Mouse (Mus musculus) T-helper 2 cell (primary cell): Measurements from ENCODE around the gene Nlrc5.

Experiments
- in situ Hi-C: fragments of 300-600 bp; cut with MboI, MseI; formaldehyde crosslinking; loops from one replicate; pipeline ENCODE4 v1.15.1; 2025; ENCODE audit warnings: high pct_unique_total_duplicates

The Nlrc5 gene

GRCm38 (mm10) chr8:94433981-94434466, at the start of gene Nlrc5:
TSS of gene Nlrc5 (plus strand) at chr8:94434356.
- in situ Hi-C loops: no loop called here

GRCm38 (mm10) chr8:94385506-94386213, 48.5 kb upstream of the Nlrc5 start:
- in situ Hi-C loops: no loop called here

GRCm38 (mm10) chr8:94386214-94387026, 47.7 kb upstream of the Nlrc5 start, which contains the start of gene Herpud1:
TSS of gene Herpud1 (plus strand) at chr8:94386438.
- in situ Hi-C loops: no loop called here

- in situ Hi-C loops: no loop called here
Observed at GRCm38 (mm10) chr8:94387027-94387684, 47.0 kb upstream of the Nlrc5 start.

- in situ Hi-C loops: no loop called here
Observed at GRCm38 (mm10) chr8:94387785-94388184, 46.4 kb upstream of the Nlrc5 start.

- in situ Hi-C loops: no loop called here
Observed at GRCm38 (mm10) chr8:94389531-94389930, 44.6 kb upstream of the Nlrc5 start.

- in situ Hi-C loops: no loop called here
Observed at GRCm38 (mm10) chr8:94390429-94390828, 43.7 kb upstream of the Nlrc5 start.

GRCm38 (mm10) chr8:94390910-94391309, 43.2 kb upstream of the Nlrc5 start:
- in situ Hi-C loops: no loop called here

- in situ Hi-C loops: no loop called here
Observed at GRCm38 (mm10) chr8:94392147-94392546, 42.0 kb upstream of the Nlrc5 start.

GRCm38 (mm10) chr8:94392648-94393047, 41.5 kb upstream of the Nlrc5 start:
- in situ Hi-C loops: no loop called here

GRCm38 (mm10) chr8:94395851-94396540, 38.2 kb upstream of the Nlrc5 start:
- in situ Hi-C loops: no loop called here

GRCm38 (mm10) chr8:94396964-94397657, 37.0 kb upstream of the Nlrc5 start:
- in situ Hi-C loops: no loop called here

GRCm38 (mm10) chr8:94398587-94398986, 35.6 kb upstream of the Nlrc5 start:
- in situ Hi-C loops: no loop called here

- in situ Hi-C loops: no loop called here
Observed at GRCm38 (mm10) chr8:94399361-94399953, 34.7 kb upstream of the Nlrc5 start.

- in situ Hi-C loops: loop anchor here (5.0 kb wide), 1 partner anchor 63 kb away; no protein-coding TSS in a partner anchor
Observed at GRCm38 (mm10) chr8:94399957-94400356, 34.2 kb upstream of the Nlrc5 start.

- in situ Hi-C loops: no loop called here
Observed at GRCm38 (mm10) chr8:94408443-94409080, 25.6 kb upstream of the Nlrc5 start.

- in situ Hi-C loops: no loop called here
Observed at GRCm38 (mm10) chr8:94409523-94409922, 24.6 kb upstream of the Nlrc5 start.

GRCm38 (mm10) chr8:94412518-94412917, 21.6 kb upstream of the Nlrc5 start:
- in situ Hi-C loops: no loop called here

- in situ Hi-C loops: no loop called here
Observed at GRCm38 (mm10) chr8:94413509-94413908, 20.6 kb upstream of the Nlrc5 start.

GRCm38 (mm10) chr8:94415218-94415617, 18.9 kb upstream of the Nlrc5 start:
- in situ Hi-C loops: no loop called here
